Mouse (Mus musculus): ENCODE measurements around the gene Eml4. TPM values are rescaled to one million over a fixed set of nuclear protein-coding genes. Genes with fewer than 3 reads are reported as not detected.

Eml4 gene
- polyA plus RNA-seq, 1 experiment from 2014 or later: 34.5 TPM

GRCm38 (mm10) chr17:83374123-83374522, 23.4 kb downstream of the Eml4 start:
- Histone ChIP-seq H3K4me1 (replicated peaks) (peaks cover 10% of the 10 kb centered on the region; the same call in 1 of the 2 replicates), H3K36me3 (no peaks in the 10 kb centered on the region), H3K27me3 (replicated peaks) (no peaks in the 10 kb centered on the region), H3K4me3 (replicated peaks) (no peak overlapping the region), H3K9ac (no peak overlapping the region), H3K4me2 (replicated peaks) (no peak overlapping the region), H3K27ac (no peak overlapping the region), H3K9me3 (no peaks in the 10 kb centered on the region)
- no peak for ATAC-seq

- Histone ChIP-seq H3K36me3 (no peaks in the 10 kb centered on the region), H3K27me3 (replicated peaks) (no peaks in the 10 kb centered on the region), H3K9me3 (no peaks in the 10 kb centered on the region), H3K9ac (no peak overlapping the region), H3K27ac (no peak overlapping the region), H3K4me1 (replicated peaks) (peaks cover 10% of the 10 kb centered on the region; the same call in 1 of the 2 replicates), H3K4me3 (replicated peaks) (no peak overlapping the region), H3K4me2 (replicated peaks) (no peak overlapping the region)
- 69% methylated on average over 3 of the region's 3 CpGs for WGBS
- ATAC-seq: peak; percentile 43
Measured at GRCm38 (mm10) chr17:83375848-83376247, 25.1 kb downstream of the Eml4 start.

- peak; percentile 86 for ATAC-seq
- 47% methylated on average over 4 of the region's 4 CpGs for WGBS
Measured at GRCm38 (mm10) chr17:83376801-83377200, 26.1 kb downstream of the Eml4 start.

GRCm38 (mm10) chr17:83377755-83378443, 27.2 kb downstream of the Eml4 start:
- no peaks in the 10 kb centered on the region for H3K9me3 ChIP-seq
- H3K4me1 ChIP-seq (replicated peaks): peaks cover 17% of the 10 kb centered on the region; the same call in 1 of the 2 replicates
- no peak overlapping the region for H3K27ac ChIP-seq
- H3K36me3 ChIP-seq: no peaks in the 10 kb centered on the region
- H3K9ac ChIP-seq: no peak overlapping the region
- no peak overlapping the region for H3K4me3 ChIP-seq (replicated peaks)
- 72% methylated on average over 10 of the region's 10 CpGs for WGBS
- H3K27me3 ChIP-seq (replicated peaks): no peaks in the 10 kb centered on the region
- ATAC-seq: 0 out of 2 replicates have a peak, but pooled peaks have one; percentile 24
- H3K4me2 ChIP-seq (replicated peaks): no peak overlapping the region

More at GRCm38 (mm10) chr17:83376801-83377200, 26.1 kb downstream of the Eml4 start:
- no peaks in the 10 kb centered on the region for H3K9me3 ChIP-seq
- no peak overlapping the region for H3K4me3 ChIP-seq (replicated peaks)
- no peaks in the 10 kb centered on the region for H3K36me3 ChIP-seq
- no peak overlapping the region for H3K27ac ChIP-seq
- H3K4me1 ChIP-seq (replicated peaks): peaks cover 11% of the 10 kb centered on the region; the same call in 1 of the 2 replicates
- no peaks in the 10 kb centered on the region for H3K27me3 ChIP-seq (replicated peaks)
- no peak overlapping the region for H3K4me2 ChIP-seq (replicated peaks)
- H3K9ac ChIP-seq: no peak overlapping the region

GRCm38 (mm10) chr17:83378444-83378762, 27.7 kb downstream of the Eml4 start:
- no peak overlapping the region for H3K4me3 ChIP-seq (replicated peaks)
- H3K9me3 ChIP-seq: no peaks in the 10 kb centered on the region
- H3K36me3 ChIP-seq: no peaks in the 10 kb centered on the region
- peaks cover 19% of the 10 kb centered on the region; the same call in 1 of the 2 replicates for H3K4me1 ChIP-seq (replicated peaks)
- ATAC-seq: no peak
- no peak overlapping the region for H3K27ac ChIP-seq
- H3K27me3 ChIP-seq (replicated peaks): no peaks in the 10 kb centered on the region
- no peak overlapping the region for H3K4me2 ChIP-seq (replicated peaks)
- H3K9ac ChIP-seq: no peak overlapping the region
- 73% methylated on average over 4 of the region's 4 CpGs for WGBS

DNA sequence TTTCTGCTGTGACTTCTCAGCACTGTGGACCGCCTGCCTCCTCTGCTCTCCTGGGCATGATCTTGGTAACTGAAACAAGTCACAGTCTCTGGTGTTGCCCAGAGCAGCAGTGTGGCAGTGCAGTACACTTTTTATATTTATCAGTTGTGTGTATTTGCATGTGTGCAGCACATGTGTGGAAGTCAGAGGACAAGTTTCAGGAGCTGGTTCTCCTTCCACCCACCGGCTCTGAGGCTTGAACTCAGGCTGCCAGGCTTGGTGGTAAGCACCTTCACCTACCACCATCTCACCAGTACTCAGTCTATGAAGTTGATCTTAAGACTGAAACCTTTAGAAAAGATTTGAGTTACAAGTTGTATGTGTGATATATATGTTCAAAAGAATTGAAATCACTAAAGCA, 28.6 kb downstream of the Eml4 start:
- WGBS: 84% methylated on average over 2 of the region's 2 CpGs
- H3K27ac ChIP-seq: no peak overlapping the region
- no peak for ATAC-seq
- H3K27me3 ChIP-seq (replicated peaks): no peaks in the 10 kb centered on the region
- no peaks in the 10 kb centered on the region for H3K36me3 ChIP-seq
- no peak overlapping the region for H3K4me2 ChIP-seq (replicated peaks)
- no peak overlapping the region for H3K4me3 ChIP-seq (replicated peaks)
- H3K4me1 ChIP-seq (replicated peaks): peaks cover 19% of the 10 kb centered on the region; the same call in 1 of the 2 replicates
- H3K9me3 ChIP-seq: no peaks in the 10 kb centered on the region
- no peak overlapping the region for H3K9ac ChIP-seq

GRCm38 (mm10) chr17:83379791-83380190, 29.1 kb downstream of the Eml4 start:
- Histone ChIP-seq H3K4me2 (replicated peaks) (no peak overlapping the region), H3K4me3 (replicated peaks) (no peak overlapping the region), H3K9me3 (no peaks in the 10 kb centered on the region), H3K27ac (no peak overlapping the region), H3K27me3 (replicated peaks) (no peaks in the 10 kb centered on the region), H3K9ac (no peak overlapping the region), H3K4me1 (replicated peaks) (peaks cover 19% of the 10 kb centered on the region), H3K36me3 (no peaks in the 10 kb centered on the region)
- WGBS: 71% methylated on average over 3 of the region's 3 CpGs
- no peak for ATAC-seq

GRCm38 (mm10) chr17:83382752-83383151, 32.0 kb downstream of the Eml4 start:
- Histone ChIP-seq H3K4me3 (replicated peaks) (no peak overlapping the region), H3K4me2 (replicated peaks) (no peak overlapping the region), H3K9me3 (no peaks in the 10 kb centered on the region), H3K9ac (no peak overlapping the region), H3K27ac (no peak overlapping the region), H3K4me1 (replicated peaks) (peaks cover 13% of the 10 kb centered on the region), H3K27me3 (replicated peaks) (no peaks in the 10 kb centered on the region), H3K36me3 (no peaks in the 10 kb centered on the region)
- ATAC-seq: peak; percentile 54; the same call in 1 of the 2 replicates
- WGBS: 83% methylated on average over 5 of the region's 5 CpGs

GRCm38 (mm10) chr17:83384981-83385380, 34.2 kb downstream of the Eml4 start:
- Histone ChIP-seq H3K4me2 (replicated peaks) (no peak overlapping the region), H3K27me3 (replicated peaks) (no peaks in the 10 kb centered on the region), H3K9ac (no peak overlapping the region), H3K4me1 (replicated peaks) (peaks cover 9% of the 10 kb centered on the region), H3K27ac (no peak overlapping the region), H3K36me3 (no peaks in the 10 kb centered on the region), H3K4me3 (replicated peaks) (no peak overlapping the region), H3K9me3 (no peaks in the 10 kb centered on the region)
- no peak; the same call in 1 of the 2 replicates for ATAC-seq
- WGBS: 89% methylated on average over 2 of the region's 2 CpGs

DNA sequence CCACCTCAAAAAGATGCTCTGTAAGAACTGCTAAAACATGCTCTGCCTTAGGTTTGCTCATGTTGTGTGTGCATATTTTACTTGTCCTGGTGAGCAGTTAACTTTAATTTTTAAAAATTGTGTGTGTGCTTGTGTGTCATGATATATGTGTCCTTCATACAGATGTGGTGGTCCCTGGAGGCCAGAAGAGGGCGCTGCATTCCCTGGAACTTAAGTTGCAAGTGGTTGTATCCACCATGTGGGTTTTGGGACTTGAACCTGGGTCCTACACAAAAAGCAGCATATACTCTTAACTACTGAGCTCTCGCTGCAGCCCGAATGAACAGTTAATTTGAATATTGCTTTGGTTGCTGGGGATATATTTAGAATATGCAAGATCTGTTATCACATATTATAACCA, 36.4 kb downstream of the Eml4 start:
- Histone ChIP-seq H3K9me3 (no peaks in the 10 kb centered on the region), H3K36me3 (no peaks in the 10 kb centered on the region), H3K4me3 (replicated peaks) (no peak overlapping the region), H3K4me2 (replicated peaks) (no peak overlapping the region), H3K27me3 (replicated peaks) (no peaks in the 10 kb centered on the region), H3K9ac (no peak overlapping the region), H3K27ac (no peak overlapping the region), H3K4me1 (replicated peaks) (peaks cover 5% of the 10 kb centered on the region)
- ATAC-seq: no peak
- 79% methylated on average over 3 of the region's 3 CpGs for WGBS

GRCm38 (mm10) chr17:83394013-83394412, 43.3 kb downstream of the Eml4 start:
- no peak for ATAC-seq
- no peaks in the 10 kb centered on the region for H3K9me3 ChIP-seq
- H3K27me3 ChIP-seq (replicated peaks): no peaks in the 10 kb centered on the region
- H3K4me1 ChIP-seq (replicated peaks): no peaks in the 10 kb centered on the region
- H3K36me3 ChIP-seq: no peaks in the 10 kb centered on the region
- 85% methylated on average over 3 of the region's 3 CpGs for WGBS
- no peak overlapping the region for H3K4me2 ChIP-seq (replicated peaks)
- H3K9ac ChIP-seq: no peak overlapping the region
- no peak overlapping the region for H3K27ac ChIP-seq
- no peak overlapping the region for H3K4me3 ChIP-seq (replicated peaks)

DNA sequence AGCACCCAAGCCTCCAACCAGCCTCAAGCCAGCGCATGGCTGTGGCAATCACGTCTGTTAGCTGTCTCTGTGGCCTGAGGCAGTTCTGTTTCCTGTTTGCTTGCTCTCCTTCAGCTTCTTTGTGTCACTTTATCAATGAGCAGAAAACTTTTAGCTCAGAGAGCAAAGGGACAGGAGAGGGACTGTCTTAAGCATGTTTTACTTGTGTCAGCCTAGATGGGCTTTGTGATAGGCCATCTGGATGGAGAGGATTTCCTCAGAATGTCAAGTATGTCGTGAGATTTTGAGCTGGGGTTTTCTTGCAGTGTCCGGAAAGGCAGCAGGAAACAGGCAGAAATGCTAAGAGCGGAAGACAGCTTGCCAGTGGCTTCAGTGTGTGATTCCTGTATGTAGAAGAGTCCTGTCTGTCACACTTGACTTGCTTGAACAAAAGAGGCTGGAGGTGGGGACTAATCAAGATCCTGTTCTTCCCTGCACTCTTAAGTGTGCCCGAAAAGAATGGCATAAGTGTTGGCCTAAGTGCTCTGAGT, 46.9 kb downstream of the Eml4 start:
- Histone ChIP-seq H3K9ac (no peak overlapping the region), H3K4me3 (replicated peaks) (no peak overlapping the region), H3K27ac (peak overlapping the region; percentile 51), H3K9me3 (no peaks in the 10 kb centered on the region), H3K36me3 (no peaks in the 10 kb centered on the region), H3K4me2 (replicated peaks) (no peak overlapping the region), H3K27me3 (replicated peaks) (no peaks in the 10 kb centered on the region), H3K4me1 (replicated peaks) (0 out of 2 replicates have a peak, but pooled peaks cover 4% of the 10 kb centered on the region)
- 50% methylated on average over 6 of the region's 6 CpGs for WGBS
- peak; percentile 51; the same call in 1 of the 2 replicates for ATAC-seq

DNA sequence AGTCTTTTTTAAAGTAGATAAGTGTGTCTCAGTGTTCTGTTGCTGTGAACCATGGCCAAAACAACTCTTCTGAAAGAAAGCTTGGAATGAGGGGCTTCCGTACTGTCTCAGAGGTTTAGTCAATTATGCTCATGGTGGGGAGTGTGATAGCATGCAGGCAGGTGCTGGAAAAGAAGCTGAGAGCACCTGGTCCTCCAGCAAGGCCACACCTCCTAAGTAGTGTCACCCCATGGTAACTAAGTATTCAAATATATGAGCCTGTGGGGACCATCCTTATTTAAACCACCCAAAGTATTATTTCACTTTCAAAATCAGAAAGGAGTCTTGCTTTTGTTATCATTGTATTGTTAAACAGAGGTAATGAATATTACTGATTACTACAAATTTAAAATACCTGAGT, 48.0 kb downstream of the Eml4 start:
- WGBS: 77% methylated on average over 1 of the region's 1 CpGs
- no peak for ATAC-seq
- no peak overlapping the region for H3K9ac ChIP-seq

More for the DNA sequence above, 48.0 kb downstream of the Eml4 start:
- Histone ChIP-seq H3K9me3 (no peaks in the 10 kb centered on the region), H3K4me1 (replicated peaks) (0 out of 2 replicates have a peak, but pooled peaks cover 4% of the 10 kb centered on the region), H3K4me2 (replicated peaks) (no peak overlapping the region), H3K27ac (no peak overlapping the region), H3K4me3 (replicated peaks) (no peak overlapping the region), H3K36me3 (0 out of 2 replicates have a peak, but pooled peaks cover 2% of the 10 kb centered on the region), H3K27me3 (replicated peaks) (no peaks in the 10 kb centered on the region)

All from intestine, embryonic 15.5 days (tissue).